Mouse (Mus musculus): ENCODE measurements around the gene Mrpl28.

DNA sequence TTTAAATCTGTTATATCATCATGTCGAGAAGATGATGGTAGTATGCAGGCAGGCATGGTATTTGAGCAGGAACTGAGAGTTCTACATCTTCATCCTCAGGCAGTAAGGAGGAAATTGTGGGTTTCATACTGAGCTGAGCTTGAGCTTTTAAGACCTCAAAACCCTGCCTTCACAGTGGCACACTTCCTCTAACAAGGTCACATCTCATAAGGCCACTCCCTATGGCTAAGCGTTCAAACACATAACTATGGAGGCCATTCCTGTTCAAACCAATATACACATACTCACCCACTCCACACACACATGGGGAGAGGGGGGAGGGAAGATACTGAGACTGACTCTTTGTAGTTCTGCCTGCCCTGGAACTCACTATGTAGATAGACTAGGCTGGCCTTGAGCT is 44.7 kb downstream of the Mrpl28 start:
- TF ChIP-seq EP300 (optimal IDR thresholded peaks at IDR 0.05) = no peak
- no peak for TF ChIP-seq CTCF (IDR thresholded peaks at IDR 0.05; ENCODE audit: low read depth)

Measured in stomach, postnatal 0 days (tissue).